Mouse (Mus musculus): Measurements from ENCODE around the gene Hmcn2.

GRCm38 (mm10) chr2:31497113-31497512 lies 182.9 kb downstream of the Hmcn2 start:
- no peak for TF ChIP-seq CTCF (IDR thresholded peaks at IDR 0.05; ENCODE audit: insufficient read depth, low read depth, low read length)
- no peak for TF ChIP-seq POLR2A (IDR thresholded peaks at IDR 0.05; ENCODE audit: insufficient read depth, low read depth, low read length)
